In genomic region chr5:35903456-35903855, GRCm38 (mm10) we compare ENCODE assay signal across 17 mouse cellular contexts.
"Had no signal": no experiment of that assay in that cellular context is flagged by ENCODE, and none has a peak within 500 bp of the region (broad histone marks: within the 10 kb centered on the region; RNA-seq: fewer than 3 reads in every experiment).

No protein-coding gene starts in this region.

- DNase-seq: kidney, postnatal 14 days; liver; liver, embryonic 13.5 days; liver, postnatal 0 days; lung, postnatal 14 days; retina, postnatal 1 day; right cerebral cortex, postnatal 4 days; spleen, adult 18-20 months; thymus, adult 18-20 months; thymus, postnatal 14 days had no signal

- H3K4me2 ChIP-seq: liver, embryonic 13.5 days; lung, embryonic 15.5 days; midbrain, embryonic 11.5 days; midbrain, embryonic 15.5 days; neural tube, embryonic 13.5 days had no signal

- ATAC-seq: liver, postnatal 0 days; midbrain, embryonic 15.5 days had no signal

- H3K9ac ChIP-seq: liver, embryonic 13.5 days; liver, postnatal 0 days; lung, embryonic 15.5 days; midbrain, embryonic 15.5 days; neural tube, embryonic 13.5 days had no signal

- H3K9me3 ChIP-seq: liver, embryonic 13.5 days; lung, embryonic 15.5 days; megakaryocyte, embryonic 14.5 days; midbrain, embryonic 15.5 days; neural tube, embryonic 13.5 days had no signal

- H3K27ac ChIP-seq: left cerebral cortex, adult 2 months; liver, embryonic 13.5 days; lung, embryonic 15.5 days; macrophage; midbrain, embryonic 15.5 days had no signal

- H3K27me3 ChIP-seq: liver, embryonic 13.5 days; lung, embryonic 15.5 days; midbrain, embryonic 15.5 days; neural tube, embryonic 13.5 days had no signal

- H3K36me3 ChIP-seq: liver, embryonic 13.5 days; lung, embryonic 15.5 days; midbrain, embryonic 15.5 days; neural tube, embryonic 13.5 days had no signal

- H3K4me3 ChIP-seq: left cerebral cortex, adult 2 months; liver, embryonic 13.5 days; lung, embryonic 15.5 days; megakaryocyte, embryonic 14.5 days; midbrain, embryonic 15.5 days; neural tube, embryonic 13.5 days had no signal

- H3K4me1 ChIP-seq: megakaryocyte, embryonic 14.5 days had no signal
